Mouse (Mus musculus) fibroblast of lung, adult 2 months (primary cell): ENCODE results near the gene Lmbr1.
"Not testable (repeated sequence)": the region's sequence is repeated elsewhere in the genome, so short reads cannot be mapped to it uniquely, and the experiment has no call there.

Experiments
- DNase-seq: peaks from one replicate; pipeline ENCODE4 v3.0.0-alpha.2; 2011; ENCODE audit warnings: low read depth

Lmbr1 gene

DNA sequence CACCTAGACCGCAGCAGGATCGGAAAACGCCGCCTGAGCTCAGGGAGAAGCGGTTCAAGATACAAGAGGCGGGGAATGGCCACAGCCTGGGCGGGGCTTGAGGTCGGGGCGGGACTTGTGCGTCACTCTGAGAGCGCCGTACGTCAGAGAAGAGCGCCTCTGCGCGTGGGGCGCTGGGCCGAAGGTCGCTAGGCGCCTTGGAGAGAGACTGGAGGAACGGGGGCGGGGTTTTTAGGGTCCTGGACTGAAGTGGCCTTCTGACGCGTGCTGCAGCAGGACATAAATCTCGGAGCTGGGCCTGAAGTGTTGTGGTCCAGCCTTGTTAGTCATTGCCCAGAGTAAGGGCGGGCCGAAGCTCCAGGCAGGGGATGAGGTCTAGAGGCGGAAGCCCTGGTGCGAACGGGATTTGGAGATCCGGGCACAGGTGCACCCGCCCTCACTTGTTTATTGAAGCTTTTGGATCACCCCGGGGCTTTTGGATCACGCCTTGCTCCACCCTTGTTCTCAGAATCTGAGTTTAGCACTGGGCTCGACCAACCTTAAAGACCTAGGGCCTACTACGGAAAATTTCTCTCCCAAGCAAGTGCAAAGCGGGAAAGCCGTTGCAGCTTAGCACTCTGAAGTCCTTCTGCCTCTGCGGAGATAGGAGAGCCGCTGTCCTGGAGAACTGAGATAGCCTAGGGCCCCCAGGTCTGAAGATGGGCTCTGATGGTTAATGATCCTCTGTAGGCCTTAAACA lies at the start of gene Lmbr1:
Lmbr1 (minus strand) TSS at position 93 of the 739 bp plus-strand sequence.
- peak; percentile 79 for DNase-seq

DNA sequence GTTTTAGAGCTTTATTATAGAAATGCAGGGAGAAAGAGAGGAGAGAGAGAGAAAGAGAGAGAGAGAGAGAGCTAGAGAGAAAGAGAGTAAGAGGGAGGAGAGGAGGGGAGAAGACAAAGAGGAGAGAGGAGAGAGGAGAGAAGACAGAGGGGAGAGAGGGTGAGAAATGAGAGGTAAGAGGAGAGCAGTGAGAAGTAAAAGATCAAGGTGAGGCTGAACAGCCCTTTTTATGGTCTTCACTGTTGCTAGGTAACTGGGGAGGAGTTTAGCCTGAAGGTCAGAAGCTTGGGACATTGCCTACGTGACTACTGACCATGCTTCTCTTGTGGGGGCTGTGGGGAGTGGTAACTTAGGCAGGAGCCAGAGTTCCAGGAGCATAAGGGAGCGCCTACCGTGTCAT lies 45.1 kb upstream of the Lmbr1 start:
- DNase-seq = not testable (repeated sequence)

DNA sequence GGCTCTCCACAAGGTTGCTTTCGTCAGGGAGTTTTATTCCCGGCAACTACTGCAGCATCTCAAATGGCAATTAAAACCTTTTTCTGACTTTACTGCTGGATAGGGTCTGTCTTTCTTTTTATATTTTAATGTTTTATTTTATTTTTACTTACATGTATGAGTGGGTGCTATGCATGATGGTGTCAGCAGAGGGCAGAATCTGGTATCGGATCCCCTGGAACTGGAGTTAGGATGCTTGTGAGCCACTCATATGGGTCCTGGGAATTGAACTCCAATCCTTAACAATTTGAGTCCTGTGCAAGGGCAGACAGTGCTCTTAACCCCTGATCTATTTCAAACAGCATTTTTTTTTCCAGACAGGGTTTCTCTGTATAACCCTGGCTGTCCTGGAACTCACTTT lies 34.9 kb upstream of the Lmbr1 start:
- no peak for DNase-seq

DNA sequence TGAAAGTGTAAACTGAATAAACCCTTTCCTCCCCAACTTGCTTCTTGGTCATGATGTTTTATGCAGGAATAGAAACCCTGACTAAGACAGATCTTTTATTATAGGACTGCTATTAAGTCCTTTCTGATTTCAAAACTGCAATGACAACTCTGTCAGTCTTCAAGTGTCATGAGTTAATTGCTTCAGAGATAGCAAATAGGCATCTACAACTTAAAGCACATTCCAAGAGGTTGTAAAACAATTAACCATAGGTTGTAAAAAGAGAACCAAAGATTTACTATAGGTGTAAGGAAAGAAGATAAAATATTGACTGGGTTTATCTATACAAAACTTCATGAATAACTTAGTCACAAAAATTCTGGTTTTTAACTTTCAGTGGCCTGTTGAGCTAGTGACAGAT lies 32.7 kb upstream of the Lmbr1 start:
- no peak for DNase-seq

DNA sequence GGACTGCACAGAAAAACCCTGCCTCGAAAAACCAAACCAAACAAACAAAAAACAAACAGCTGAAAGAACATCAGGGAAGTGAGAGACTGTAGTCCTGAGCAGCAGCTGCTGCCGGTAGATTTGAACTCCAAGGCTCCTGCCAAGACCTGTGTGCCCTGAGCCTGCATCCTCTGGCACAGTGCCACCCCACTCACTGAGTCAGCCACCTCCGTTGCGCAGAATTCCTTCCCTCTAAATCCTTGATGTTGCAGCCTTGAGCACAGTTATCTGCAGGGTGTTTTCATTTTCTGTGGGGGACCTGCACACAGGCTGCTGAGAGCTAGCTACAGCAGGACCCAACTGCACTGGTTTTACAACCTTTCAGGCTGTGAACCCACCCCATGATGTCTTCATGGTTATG lies 20.2 kb upstream of the Lmbr1 start:
- no peak for DNase-seq

DNA sequence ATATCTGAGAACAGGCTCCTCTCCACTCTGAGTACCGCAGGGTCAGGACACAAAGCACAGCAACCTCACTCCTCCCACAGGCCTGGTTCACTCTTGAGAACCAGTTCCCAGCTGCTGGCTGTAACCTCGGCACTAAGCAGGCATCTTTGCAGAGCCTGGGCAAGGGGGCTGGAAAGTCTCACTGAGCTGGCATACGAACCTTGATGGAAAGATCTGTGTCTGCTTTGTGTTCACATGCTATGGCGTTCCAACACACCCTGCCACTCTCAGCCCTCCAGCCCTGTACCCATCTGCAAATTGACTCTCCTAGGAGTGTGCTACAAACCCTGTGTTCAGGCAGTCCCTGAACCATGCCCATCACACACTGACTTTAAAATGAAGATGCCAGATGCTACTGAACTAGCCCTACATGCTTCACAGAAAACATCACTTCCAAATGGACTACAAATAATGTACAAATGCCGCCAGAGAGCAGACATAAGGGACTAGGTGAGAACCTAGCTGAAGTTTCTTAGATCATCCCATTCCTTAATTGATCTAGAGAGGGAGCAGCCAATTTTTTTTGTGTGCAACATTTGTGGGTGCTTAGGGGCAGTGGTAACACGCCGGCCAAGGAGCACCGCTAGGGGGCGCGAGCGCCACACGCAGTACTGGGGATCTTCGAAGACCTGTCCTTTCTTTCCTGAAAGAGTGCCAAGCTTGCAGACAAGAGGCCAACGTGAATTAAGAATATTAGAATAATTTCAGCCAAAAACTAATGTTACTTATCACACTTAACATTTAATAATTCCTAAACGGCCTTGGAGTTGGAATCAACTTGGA lies 11.0 kb upstream of the Lmbr1 start:
- DNase-seq = no peak

DNA sequence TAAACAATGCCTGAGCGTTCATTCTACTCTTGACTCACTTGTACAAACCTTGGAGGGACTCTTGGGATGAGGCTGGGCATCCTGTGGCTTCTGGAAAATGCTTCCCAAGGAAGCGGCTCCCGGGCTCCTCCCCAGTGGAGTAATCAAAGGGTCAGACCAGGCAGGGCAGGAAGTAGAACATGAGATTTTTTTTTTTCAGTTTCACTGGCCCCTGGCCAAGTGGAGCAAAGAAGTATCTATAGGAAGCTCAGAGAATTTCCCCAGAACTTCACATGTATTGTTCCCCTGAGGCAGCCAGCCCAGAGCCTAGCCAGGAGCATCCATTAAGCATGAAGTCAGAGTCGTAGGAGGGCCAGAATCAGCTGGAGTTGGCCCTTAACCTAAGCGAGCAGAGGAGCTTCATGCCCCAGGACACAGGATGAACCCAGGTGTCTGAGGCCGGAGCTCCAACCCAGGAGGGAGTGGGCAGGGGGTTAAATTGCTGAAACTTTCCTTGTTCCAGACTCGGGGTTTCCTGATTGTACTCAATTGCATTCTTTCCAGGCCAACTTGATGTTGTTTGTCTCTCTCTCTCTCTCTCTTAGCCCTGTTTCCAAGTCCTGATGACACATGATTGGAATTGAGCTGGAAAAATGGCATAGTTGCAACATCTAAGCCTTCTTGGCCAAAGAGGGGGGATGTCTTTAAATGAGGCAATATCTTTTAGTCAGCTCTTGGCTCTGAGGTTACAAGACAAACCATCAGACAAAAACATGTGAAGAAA lies 10.2 kb upstream of the Lmbr1 start:
- peak; percentile 85 for DNase-seq

DNA sequence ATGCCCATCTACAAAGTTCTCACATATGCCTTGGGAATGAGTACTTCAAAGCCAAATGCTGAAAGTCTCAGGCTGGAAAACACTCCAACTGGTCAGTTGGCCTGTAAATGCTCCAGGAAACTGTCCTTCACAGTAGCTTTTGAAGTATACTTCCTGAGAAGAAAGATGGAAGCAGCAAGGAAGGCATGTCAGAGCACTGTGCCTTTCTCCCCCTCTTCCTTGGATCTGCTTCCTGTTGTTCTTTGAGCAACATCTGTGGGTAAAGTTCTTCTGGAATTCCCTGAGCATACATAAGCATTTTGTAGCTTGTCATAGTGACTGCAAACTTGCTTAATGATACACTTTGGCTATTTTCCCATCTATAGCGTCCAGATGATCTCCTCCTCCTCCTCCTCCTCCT lies 9.4 kb upstream of the Lmbr1 start:
- no peak for DNase-seq

DNA sequence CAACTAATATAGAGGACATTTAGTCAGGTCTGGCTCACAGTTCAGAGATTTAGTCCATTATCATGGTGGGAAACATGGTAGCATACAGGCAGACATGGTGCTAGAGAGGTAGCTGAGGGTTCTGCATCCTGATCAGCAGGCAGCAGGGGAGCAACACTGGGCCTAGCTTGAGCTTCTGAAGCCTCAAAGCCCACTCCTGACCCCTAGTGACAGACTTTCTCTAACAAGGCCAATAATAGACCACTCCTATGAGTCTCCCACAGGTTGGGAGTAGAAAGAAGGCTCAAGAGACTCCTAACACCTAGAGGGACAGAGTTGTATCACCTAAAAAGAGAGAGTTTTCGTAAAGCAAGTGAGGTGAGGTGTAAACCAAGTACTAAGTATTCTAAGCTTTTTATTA lies 4.6 kb upstream of the Lmbr1 start:
- no peak for DNase-seq

DNA sequence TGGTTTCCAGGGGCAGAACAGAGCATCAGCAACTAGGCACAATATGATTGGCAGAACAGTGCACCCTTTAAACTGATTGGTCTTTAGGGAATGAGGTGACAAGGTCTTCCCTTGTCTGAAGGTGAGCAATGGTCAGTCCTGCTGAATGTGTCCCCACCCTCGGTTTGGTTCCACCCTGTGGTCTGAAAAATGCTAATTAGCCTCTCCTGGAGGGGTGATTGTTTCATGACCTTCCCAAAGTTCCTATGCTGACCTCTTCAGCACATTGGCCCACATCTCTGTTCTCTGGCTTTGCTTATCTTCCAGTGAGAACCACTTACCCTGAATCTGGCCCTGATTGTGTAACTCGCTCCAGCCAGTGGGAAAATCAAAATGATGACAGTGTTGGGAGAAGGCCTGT lies 1.9 kb upstream of the Lmbr1 start:
- DNase-seq = no peak

DNA sequence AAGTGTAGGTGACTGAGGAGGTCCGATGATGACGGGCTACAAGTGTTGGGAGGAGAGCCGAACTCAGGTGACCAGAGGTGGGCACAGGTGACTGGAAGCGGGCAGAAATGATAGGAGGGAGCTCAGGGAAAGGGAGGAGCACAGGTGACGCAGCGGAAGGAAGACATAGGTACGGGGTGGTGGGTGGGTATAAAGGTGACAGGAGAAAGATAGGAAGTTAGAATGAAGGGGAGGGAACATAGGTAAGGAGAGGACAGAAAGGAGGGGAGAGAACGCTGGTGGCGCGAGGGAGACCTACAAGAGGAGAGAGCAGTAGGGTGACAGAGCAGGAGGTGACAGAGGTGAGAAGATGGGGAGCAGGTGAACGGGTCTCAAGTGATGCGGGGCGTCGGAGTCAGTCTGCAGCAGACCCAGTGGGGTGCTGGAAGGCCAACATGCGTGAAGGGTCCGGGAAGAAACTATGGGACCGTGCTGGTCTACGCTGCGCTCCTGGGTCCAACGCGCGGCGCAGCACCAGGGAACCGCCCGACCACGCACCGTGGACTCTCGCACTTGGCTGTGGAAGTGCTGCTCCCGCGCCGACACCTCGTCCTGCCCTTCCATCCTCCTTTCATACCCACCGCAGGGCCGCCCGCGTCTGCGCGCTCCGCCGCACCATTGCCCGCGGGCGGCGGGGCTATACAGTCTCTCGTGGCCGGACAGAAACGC lies 446 bp downstream of the Lmbr1 start:
- DNase-seq = no peak

DNA sequence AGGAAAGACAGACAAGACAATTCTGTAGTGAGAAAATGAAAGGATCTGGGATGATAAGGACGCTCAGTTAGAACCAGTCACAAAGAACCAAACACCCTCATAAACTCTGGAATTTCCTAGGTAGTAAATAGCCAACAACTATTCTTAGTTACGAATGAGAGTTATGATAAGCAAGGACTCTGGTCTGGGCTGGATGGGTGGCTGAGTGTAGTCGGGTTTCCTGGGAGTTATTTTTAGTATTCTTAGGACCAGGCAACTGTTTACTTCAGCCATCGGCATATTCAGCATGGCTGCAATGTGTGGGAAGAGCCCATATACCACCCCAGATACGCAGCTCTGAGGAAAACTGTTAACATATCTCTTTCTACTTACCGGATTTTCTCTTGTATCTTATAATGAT lies 14.7 kb downstream of the Lmbr1 start:
- no peak for DNase-seq

DNA sequence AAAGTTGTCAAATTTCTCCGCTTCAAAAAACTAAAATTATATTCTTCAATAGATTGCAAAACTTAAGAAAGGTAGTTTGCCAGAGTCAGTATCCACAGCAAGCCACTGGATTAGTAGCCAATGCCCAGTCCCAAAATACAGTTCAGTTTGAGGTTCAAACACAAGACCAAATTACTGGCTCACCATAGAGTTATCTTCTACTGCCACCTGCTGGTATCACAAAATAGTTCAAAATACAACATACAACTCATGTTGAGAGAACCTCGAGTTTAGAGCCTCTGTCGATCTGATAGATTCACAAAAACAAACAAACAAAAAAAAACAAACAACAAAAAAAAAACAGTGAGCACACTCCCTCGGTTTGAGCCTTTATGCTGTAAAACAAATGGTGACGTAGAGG lies 42.4 kb downstream of the Lmbr1 start:
- DNase-seq = peak; percentile 9

DNA sequence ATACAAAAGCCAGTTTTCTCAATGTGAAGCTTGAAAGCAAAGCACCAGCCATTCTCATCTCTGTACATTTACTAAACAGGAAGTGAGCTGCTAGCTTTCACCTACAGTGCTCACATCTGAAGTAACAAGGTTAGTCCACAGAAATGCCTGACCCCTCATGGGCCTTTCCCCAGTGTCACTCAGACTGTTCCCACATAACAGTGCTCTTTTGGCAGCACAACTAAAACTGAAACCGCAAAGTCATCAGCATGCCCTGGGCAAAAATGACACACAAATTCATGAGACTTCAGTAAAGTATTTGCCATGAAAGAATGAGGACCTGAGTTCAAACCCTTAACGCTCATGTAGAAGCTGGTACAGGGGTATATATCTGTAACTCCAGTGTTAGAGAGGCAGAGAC lies 55.7 kb downstream of the Lmbr1 start:
- DNase-seq = no peak

DNA sequence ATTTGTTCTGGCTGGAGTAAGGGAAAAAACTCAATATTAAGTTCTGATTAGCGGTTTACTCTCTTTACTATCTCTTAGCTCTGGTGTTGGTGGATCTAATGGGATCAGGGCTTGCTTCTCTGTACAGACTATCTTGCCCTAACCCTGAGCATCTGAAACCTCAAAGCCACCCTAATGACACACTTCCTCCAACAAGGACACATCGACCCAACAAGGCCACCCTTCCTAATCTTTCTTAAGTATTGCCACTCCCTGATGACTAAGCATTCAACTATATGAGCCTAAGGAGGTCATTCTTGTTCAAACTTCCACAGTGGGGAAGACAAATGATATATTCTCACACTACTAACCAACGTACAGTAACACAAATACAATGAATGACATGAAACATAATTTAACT lies 69.0 kb downstream of the Lmbr1 start:
- DNase-seq = no peak

DNA sequence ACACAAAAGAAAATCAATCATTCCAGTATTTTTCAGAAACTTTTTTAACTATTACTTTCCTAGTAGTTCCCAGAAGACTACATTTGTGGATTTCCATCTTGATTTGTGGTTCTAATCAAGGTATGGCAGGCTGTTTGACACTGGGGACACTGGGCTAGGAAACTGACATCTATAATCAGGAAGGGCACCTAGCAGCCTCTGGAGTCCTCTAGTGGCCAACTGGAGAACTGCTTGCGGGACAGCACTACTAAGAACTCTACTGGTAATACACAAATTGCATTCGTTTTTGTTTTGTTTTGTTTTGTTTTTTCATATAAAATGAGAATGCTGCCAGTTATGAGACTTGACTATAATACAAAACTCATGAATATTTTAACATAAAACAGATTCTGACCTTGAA lies 85.0 kb downstream of the Lmbr1 start:
- DNase-seq = peak; percentile 10

DNA sequence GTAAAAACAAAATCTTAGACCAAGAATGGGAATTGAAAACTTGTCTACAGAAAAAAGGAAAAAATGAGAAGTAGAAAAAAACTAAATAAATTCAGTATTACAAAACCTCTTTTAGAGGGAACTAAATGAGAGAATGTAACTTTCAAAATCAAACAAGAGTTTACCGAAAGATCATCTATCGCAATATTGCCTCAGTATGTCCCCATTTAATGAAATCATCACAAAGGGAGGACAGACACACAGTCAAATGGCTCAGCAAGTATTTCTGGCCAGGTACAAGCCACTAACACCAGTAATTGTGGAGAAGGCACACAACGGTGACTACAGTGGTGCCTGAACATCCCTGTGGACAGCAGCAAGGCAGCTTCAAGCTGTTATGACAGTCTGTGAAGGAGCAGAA lies 88.1 kb downstream of the Lmbr1 start:
- no peak for DNase-seq

DNA sequence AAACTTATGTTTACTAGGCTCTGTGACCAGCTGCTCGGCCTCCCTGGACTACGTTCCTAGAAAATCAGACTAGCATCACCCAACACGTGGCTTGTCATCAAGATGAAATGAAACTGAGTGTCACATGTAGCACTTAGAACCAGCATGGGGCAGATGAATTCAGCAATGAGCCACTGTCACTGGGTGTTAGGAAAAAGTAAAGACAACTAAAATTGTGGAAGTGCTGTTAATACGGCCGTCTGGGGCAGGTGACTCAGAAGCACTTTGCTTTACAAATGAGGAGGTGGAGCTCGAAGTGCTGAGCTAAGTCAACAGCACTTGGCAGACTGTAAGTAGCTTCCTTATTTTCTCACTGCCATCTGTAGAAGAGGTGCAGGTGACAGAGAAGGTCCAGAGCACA lies 88.5 kb downstream of the Lmbr1 start:
- DNase-seq = no peak

DNA sequence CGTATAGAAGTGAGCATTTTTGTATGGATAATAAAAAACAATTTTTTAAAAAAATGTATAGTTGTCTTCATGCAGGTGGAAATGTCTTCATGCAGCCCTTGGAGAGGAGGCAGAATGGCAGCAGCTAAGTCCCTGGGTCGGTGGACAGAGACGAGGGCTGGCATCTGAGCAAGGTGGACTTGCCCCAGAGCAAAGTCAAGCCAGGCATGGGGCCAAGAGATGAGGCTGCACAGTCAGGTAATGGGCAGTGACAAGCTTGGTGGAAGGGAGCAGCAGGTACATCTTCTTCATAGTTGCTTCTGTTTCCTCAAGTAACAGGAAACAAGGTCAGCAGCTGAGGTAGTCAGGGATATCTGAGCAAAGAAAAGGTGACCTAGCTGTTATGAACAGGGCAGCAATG lies 97.1 kb downstream of the Lmbr1 start:
- no peak for DNase-seq

DNA sequence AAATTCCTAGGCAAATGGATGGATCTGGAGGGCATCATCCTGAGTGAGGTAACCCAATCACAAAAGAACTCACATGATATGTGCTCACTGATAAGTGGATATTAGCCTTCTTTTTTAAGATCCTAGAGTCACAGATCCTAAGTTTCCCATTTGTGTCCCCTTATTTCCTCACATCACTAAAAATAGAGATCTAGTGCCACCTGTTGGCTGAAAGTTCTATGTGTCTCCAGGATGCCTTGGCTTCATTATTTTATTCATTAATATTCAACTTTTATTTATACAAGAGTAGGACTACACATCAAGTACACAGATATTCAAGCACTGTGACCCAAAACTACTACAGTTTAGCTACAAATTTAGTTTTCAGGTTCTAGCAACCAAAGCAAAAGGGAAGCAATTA lies 103.4 kb downstream of the Lmbr1 start:
- no peak for DNase-seq

DNA sequence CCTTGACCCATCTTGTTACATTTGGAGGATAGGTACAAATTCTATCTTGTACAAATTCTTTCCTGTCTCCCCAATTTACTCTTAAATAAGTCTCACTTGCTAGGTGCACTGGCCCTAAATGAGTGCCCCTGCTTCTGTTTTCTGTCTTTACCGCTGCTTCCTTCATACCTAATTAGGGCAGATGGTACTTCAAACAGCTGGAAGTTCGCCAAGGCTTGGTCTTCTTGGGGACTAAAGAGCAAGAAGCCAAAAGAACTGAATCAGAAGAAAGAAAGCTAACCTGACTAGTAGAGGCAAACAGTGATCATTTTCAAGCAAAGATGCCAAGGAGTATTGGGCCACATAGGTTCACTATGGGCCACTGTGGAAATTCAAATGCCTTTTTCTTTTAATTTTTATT lies 104.8 kb downstream of the Lmbr1 start:
- no peak for DNase-seq

DNA sequence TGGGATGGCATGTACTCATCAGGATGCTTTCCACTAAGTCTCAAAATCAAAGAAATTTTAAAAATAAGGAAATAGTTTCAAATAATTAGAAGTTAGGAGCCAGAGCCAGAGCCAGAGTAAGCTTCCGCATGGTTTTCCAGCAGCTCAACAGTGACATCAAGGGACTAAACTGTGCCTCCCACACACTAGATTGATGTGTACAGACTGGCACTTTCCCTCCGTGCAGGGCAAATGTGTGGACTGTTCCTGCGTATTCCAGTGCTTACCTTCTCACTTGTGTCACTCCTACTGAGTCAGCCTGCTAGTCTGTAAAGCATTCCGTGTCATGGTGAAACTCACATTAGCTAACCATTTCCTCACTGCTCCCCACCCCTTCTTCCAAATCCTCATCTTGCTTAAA lies 107.3 kb downstream of the Lmbr1 start:
- no peak for DNase-seq
